Mouse (Mus musculus) right cerebral cortex, postnatal 10 days (tissue): ENCODE data around the gene Gm49403.
A peak's percentile ranks its signal among the peaks of the same experiment; 100 is the strongest.

Experiments used
- DNase-seq, 2 experiments: peaks; one replicate each; pipeline ENCODE4 v3.0.0; 2021; ENCODE audit warnings: low spot score in 2 of 2

Gm49403 gene

DNA sequence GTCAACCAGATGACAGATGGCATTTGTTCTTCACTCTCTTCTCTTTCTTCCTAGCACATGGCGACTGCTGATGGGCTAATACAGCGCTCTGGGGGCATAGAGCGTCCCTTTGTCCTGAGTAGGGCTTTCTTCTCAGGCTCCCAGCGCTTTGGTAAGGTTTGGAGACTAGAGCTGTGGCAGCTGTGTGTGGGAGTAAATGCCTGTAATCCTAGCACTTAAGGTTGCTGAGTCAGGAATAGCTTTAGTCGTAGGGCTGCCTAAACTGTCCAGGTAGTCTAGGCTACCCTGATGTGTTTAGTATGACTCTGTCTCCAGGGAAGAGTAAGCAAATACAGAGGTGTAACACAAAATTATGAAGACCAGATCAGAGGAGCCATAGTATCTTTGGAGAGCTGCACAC, 28.1 kb downstream of the Gm49403 start:
- no peak for DNase-seq

DNA sequence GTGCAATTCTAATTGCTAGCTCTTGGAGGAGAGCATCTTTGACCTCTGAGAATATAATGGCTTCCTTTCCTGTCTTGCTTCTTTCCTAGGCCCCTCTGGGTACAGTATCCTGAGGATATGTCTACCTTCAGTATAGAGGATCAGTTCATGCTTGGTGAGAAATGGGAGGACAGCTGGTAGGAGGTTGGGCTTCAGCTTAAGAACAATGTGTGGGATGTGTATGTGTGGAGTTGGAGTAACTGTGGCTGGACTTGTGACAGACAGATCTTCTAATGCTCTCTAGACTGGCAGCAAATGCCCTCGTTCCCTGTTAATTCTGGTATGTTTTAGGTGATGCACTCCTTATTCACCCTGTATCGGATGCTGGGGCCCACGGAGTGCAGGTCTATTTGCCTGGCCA, 30.5 kb downstream of the Gm49403 start:
- DNase-seq, result no peak

DNA sequence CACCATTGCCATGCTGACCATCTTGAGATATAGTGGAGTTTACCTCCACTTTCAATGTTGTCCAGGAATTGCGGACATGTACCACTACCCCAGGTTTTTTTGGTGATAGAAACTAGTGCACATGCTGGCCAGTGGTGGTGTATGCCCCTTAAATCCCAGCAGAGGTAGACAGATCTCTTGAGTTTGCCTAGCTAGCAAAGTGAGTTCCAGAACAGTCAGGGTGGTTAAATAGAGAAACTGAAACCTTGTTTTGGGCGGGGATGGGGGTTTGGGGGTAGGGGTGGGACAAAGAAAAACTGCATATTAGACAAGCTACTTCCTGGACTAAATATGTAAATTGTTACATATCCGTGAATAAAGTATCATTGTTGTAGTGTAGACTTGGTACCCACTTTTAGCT, 35.3 kb downstream of the Gm49403 start:
- DNase-seq, result no peak

DNA sequence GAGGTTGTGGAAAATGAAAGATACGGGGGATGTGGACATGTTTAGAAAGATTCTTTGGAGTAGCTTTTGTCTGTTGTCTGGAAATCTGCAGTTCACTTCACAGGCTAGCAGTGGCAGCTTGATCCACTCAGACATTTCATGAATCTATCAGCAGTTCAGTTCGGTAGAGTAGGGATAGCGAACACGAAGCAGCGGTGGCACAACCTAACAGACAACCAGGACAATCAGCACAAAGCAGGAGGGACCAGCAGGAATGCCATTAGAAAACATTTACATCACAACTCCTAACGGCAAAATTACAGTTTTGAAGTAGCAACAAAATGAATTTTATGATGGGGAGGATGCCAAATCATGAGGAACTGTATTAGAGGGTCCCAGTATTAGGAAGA, 35.9 kb downstream of the Gm49403 start:
- no peak for DNase-seq

DNA sequence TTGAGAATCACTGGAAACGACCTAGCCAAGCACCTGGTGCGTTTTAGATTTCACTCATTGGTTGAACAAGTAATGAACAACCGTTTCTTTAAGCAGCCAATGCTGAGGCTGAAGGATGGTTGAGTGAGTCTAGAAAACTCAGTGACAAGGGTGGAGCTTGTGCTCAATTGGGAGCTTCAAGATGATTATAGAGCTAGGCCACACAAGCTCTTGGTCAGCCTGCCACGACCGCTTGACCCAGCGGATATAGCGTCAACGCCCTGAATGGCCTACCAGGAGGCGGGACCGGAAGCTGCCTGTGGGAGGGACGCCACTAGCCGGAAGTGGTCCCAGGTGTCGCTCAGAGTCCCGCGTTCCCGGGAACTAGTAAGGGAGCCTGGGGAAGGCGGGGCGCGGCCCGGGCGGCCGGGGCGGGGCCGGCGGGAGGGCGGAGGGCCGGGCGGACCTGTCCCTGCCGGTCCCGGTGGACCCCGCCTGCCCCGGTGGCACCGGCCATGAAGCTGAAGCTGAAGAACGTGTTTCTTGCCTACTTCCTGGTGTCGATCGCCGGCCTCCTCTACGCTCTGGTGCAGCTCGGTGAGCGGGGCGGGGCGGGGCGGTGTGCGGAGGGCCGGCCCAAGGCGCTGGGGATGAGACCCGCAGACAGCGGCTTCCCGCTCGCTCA, 36.5 kb downstream of the Gm49403 start, which contains the start of gene B3gat3:
B3gat3 (plus strand) TSS at position 302 of the 664 bp plus-strand sequence.
- DNase-seq, result peak; percentile 95 to 96

DNA sequence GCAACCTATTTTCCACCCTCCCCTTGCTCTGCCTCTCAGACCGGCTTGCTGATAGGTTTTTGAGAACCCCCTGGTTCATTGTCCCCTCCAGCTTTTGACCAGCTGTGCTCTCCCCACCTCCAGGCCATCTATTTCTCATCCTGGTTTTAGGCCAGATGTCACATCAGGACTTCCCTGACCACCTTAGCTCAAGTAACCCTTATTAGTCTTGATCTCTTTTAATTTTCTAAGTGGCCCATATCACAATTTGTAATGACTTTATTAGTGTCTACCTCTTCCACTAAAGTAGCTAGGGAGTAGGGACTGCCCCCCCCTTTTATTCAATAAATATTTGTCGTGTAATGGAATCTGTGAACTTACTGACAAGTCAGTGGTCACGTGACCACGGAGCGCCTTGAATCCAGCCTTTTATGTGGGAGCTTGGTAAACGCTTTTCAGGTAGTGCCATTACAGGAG, 37.1 kb downstream of the Gm49403 start:
- DNase-seq, result no peak

DNA sequence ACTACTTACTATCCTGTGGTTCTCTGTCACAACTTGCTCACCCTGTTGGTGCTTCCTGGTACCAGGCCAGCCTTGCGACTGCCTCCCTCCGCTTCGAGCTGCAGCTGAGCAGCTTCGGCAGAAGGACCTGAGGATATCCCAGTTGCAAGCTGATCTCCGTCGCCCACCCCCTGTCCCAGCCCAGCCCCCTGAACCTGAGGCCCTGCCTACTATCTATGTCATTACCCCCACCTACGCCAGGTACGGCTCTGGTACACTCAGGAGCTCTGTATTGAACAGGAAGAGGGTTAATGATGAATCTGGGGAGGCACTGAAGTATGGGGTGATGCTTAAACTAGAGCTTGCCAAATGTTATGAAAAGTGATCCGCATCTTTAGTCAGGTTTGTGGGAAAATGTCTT, 38.0 kb downstream of the Gm49403 start:
- DNase-seq, result no peak

DNA sequence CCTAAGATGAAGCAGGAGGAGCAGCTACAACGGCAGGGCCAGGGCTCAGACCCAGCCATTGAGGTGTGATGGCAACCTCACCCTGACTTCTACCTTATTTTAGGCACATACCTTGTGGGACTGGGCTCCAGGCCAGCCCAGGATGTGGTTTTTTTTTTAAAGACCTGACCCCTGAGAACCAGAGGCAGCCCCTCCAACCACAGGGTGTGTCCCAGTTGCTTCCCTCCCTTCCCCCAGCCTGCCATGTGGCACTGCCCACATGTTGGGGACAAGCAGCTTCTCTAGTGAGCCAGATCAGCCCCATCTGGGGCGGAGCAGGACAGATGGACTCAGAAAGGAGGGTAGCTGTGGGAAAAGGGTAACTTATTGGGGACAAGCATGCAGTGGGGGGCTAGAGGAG, 43.0 kb downstream of the Gm49403 start:
- DNase-seq, result no peak

DNA sequence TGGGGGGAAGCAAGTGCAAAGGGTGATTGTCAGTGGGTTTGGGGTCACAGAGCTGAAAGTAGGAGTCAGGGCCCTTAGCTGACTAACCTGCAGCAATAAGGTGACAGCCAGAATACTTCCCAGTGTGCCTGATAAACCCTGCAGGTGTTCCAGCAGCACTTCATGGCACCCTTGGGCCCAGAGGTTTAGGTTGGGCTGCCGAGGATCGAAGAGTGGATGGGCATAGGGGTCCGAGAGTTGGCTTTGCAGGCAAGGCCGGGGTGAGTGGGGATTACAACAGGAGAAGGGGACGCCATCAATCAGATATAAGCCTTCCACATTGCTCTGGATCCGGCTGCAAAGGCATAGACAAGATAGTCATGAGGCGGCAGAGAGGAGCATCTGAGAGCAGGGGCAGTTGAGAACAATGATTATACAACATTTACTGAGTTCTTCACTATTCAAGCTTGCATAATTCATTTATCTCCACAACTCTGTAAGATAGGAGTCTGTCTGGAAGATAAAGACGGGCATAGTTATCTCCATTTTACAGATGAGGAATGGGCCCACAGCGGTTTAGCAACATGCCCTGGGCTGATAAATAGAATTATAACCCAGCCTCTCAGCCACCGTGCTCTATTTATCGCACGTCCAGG, 44.3 kb downstream of the Gm49403 start:
- no peak for DNase-seq

DNA sequence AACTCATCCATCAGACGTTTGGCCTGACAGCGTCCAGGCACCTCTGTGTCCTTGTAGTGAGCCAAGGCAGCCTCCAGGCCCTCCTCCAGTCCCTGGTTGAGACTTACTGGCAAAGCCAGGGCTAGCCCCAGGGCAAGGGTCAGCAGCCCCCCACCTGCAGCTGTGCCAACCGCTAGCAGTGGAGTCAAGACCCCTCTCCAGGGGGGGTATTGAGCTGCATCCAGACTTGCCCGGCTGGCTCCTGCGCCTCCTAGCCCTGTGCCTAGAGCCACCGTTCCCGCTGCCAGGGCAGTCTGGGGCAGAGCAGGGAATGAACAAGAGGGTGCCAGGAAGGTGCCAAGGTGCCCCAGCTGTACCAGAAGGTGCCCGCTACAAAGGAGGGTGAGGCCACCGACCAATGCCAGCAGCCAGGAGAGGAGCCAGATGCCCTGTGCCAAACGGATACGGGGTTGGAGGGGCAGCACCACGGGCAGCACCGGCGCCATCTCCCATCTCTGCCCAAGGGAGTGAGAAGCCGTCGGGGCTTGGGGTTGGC, 45.0 kb downstream of the Gm49403 start:
- DNase-seq, result no peak

DNA sequence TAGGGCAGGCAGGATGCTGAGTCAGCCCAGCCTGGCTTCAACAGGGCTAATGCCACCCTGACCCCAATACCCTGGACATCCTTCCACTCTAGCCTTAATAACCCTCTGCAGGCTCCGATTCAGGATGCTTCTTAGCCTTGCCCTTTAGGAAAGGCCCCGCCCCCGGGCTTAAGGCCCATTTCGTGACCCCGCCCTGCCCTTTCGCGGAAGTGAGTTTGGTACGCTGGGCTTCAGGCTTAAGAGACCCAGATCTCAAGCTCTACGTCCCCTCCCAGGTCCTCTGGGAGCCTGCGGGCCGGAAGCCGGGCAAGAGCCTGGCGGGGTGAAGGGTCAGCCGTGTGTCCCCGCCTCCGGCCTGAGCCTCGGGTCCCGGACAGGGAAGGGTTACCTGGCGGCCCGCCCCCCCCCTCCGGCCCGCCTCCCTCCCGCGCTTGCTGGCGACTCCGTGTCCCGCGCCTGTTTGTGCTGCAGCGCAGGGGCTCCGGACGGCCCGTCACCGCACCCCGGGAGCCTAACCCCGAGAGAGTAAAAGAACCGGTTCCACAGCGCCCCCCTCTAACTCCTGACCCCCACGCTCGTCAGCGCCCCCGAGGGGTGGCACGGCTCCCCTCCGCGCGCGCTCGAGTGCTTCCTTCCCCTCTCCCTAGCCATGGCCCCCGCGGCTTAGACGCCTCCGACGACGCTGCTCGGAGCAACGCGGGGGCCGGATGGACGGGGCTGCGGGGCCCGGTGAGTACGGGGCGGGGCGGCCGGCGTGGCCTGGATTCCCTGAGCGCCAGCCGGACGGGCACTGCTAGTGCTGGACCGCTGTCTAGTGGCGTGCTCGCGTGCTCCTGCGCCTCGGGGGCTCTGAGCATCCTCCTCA, 45.7 kb downstream of the Gm49403 start, which contains the start of the genes Rom1 and Eml3:
Rom1 (minus strand) TSS at position 133 of the 865 bp plus-strand sequence.
Eml3 (plus strand) TSS at position 329 of the 865 bp plus-strand sequence.
- DNase-seq, result peak; percentile 73 to 75

DNA sequence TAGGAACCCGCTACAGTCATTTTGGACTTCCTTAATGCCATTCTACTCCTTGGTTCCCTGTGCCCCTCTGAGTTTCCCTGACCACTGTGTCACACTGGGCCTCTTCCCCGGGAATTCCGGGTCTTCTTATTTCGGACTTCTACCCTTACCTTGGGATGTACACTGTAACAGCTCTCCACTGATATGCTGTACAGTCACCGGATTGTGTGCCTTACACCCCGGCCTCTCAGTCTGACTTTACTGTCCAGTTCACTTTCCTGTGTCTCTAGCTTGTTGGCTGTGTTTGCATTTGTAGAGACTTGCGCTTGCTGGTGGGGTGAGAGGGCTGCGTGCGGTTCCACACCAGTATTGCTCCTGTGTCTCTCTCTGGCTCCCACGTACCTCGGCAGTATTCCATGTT, 46.4 kb downstream of the Gm49403 start:
- no peak for DNase-seq

DNA sequence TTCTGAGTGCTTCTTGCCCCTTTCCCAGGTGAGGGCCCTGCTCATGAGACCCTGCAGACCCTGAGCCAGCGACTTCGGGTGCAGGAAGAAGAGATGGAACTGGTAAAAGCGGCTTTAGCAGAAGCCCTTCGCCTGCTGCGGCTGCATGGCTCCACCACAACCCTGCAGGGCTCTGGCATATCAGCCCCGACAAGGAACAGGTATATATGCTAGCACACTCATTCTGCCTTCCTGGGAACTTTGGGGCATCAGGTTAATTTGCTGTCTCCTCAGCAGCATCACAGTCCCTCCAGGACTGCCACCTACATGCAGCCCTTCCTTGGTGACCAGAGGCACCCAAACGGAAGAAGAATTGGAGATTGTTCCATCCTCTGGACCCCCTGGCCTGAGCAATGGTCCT, 47.0 kb downstream of the Gm49403 start:
- no peak for DNase-seq

DNA sequence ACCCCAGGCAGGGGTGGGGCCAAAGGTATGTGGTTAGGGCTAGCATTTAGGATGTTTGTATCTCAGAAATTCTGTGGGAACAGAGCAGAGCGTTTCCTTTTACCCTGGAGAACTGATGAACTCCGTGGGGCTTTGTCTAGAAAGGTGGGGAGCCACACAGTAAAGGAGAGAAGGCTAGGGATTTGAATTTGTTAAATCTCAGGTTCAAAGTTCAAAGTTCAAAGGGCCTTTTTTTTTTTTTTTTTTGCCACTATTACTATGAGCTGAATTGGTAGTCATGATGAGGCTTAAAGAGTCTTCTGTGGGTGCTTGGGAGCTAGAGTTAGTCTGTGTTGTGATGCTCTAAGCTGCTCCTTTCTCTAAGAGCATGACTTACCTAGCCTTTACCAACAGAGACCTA, 53.0 kb downstream of the Gm49403 start:
- no peak for DNase-seq
